Mouse (Mus musculus) bone marrow macrophage, adult 2 months (primary cell): Measurements from ENCODE around the gene Gcnt2.

Experiments
- CTCF ChIP-seq: IDR thresholded peaks from 2 replicates; pipeline ENCODE4 v1.5.1; 2012; ENCODE audit warnings: low read depth, mild to moderate bottlenecking, low read length, moderate library complexity
- POLR2A ChIP-seq: IDR thresholded peaks from 2 replicates; pipeline ENCODE4 v1.6.1; 2012; ENCODE audit warnings: mild to moderate bottlenecking, low read depth, low read length, borderline replicate concordance

- TF ChIP-seq CTCF: no peak
- TF ChIP-seq POLR2A: no peak
Observed at GRCm38 (mm10) chr13:40955773-40956172, 96.2 kb downstream of the Gcnt2 start.
